Mouse (Mus musculus) liver, postnatal 0 days (tissue): Measurements from ENCODE around the gene Rims3.

ENCODE experiments used
- CTCF ChIP-seq: sonication (generic); IDR thresholded peaks from 2 replicates; pipeline ENCODE4 v1.5.1; 2016; ENCODE audit warnings: antibody characterized with exemption, low read depth
- EP300 ChIP-seq: IDR thresholded peaks from 2 replicates; pipeline ENCODE4 v1.6.1; 2016; ENCODE audit warnings: antibody characterized with exemption, low read depth, mild to moderate bottlenecking

DNA sequence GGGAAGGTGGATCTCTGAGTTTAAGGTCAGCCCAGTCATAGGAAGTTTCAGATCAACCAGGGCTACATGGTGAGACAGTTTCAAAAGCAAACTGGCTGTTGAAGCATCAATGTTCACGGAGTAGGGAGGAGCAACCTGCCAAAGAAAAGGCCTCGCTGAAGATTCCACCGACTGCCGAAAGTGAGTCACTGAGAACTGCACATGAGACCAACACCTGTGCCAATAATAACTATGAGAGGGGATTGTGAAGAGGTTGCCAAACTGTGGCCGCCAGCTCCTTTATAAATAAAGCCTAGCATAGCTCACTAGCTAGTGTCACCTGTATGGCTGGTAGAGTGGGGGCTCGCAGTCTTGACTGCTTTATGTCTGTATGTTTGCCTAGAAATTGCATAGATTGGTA, 56.5 kb downstream of the Rims3 start:
- TF ChIP-seq CTCF (no peak), EP300 (no peak)
